Mouse (Mus musculus): Measurements from ENCODE around the gene Psmf1.

The Psmf1 gene

GRCm38 (mm10) chr2:151743845-151744244 is at the start of gene Psmf1:
Gene Psmf1, minus strand, starts transcription at chr2:151744186.
- no peak for DNase-seq (ENCODE audit: extremely low read depth, insufficient read length, low spot score)

- DNase-seq (ENCODE audit: extremely low read depth, insufficient read length, low spot score), result no peak
These were observed 47.2 kb upstream of the Psmf1 start for GRCm38 (mm10) chr2:151791156-151791555.

GRCm38 (mm10) chr2:151790169-151790568 is 46.2 kb upstream of the Psmf1 start:
- no peak for DNase-seq (ENCODE audit: extremely low read depth, insufficient read length, low spot score)

DNA sequence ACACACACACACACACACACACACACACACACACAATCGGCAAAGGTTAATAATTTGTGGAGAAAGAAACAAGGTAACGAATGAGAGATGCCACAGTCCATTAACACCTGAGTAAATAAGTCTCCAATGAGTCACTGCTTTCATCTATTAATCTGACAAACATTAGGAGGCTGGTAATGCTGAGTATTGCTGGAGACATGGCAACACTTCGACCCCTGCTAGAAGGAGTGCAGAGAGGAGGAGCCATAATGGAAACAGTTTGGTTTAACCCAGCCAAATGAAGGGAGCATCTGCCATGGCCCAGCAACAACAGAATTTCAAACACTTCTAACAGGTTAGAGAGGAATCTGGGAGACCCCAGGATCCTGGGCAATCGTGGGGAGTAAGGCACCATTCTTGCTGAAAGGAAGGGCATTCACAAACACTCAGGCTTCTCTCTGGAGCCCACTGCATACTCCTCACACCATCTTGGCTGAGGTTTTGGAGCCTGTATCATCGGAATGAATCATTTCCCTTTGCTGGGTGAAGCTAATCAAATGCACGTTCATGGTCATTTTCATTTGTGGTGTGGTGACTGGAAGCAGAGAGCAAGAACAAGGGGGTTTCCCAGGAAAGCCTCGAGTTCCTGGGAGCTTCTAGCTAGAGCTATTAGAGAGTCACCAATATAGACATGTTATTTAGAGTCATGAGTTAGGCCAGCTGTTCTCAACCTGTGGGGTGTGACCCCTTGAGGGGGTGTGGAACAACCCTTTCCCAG is 44.4 kb upstream of the Psmf1 start:
- DNase-seq (ENCODE audit: extremely low read depth, insufficient read length, low spot score), result no peak

DNA sequence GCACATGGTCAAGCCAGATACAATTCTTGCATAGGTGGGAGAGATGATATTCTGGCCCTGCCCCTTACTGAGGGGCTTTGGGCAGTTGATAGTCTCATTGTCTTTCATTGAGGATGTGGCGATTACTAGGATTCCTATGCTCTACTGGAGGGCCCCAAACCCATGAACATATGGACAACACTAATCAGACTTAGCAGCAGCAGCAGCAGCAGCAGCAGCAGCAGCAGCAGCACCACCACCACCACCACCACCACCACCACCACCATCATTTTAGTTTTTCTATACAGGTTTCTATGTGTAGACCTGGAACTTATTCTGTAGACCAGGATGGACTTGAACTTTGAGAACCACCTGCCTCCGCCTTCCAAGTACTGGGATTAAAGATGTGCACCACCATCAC is 39.5 kb upstream of the Psmf1 start:
- DNase-seq (ENCODE audit: extremely low read depth, insufficient read length, low spot score), result no peak

- DNase-seq (ENCODE audit: extremely low read depth, insufficient read length, low spot score), result no peak
These were observed 33.4 kb upstream of the Psmf1 start for GRCm38 (mm10) chr2:151777366-151777765.

GRCm38 (mm10) chr2:151773476-151773875 is 29.5 kb upstream of the Psmf1 start:
- DNase-seq (ENCODE audit: extremely low read depth, insufficient read length, low spot score), result no peak

- DNase-seq (ENCODE audit: extremely low read depth, insufficient read length, low spot score), result no peak
These were observed 28.2 kb upstream of the Psmf1 start for GRCm38 (mm10) chr2:151772169-151772568.

DNA sequence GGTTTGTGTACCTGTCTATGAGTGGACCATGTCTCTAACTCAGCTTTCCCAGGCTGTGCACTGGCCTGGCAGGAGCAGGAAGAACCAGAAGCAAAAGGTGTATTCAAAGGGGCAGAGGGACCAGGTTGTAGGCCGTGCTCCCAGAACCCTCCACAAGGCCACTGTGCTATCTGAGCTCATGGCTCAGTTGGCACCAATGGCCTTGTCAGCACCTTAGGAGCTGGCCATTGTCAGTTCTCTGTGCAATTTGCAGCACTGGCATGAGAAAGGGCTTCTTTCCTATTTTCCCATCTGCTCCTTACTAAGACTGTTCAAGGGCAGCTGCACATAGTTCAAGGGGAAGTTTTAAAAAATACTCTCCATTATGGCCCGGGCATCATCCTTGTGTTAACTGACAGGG is 20.6 kb upstream of the Psmf1 start:
- DNase-seq (ENCODE audit: extremely low read depth, insufficient read length, low spot score), result no peak

GRCm38 (mm10) chr2:151758806-151759353 is 14.9 kb upstream of the Psmf1 start:
- no peak for DNase-seq (ENCODE audit: extremely low read depth, insufficient read length, low spot score)

- DNase-seq (ENCODE audit: extremely low read depth, insufficient read length, low spot score), result no peak
These were observed 13.5 kb upstream of the Psmf1 start for GRCm38 (mm10) chr2:151757451-151757850.

GRCm38 (mm10) chr2:151756277-151757061 is 12.5 kb upstream of the Psmf1 start:
- DNase-seq (ENCODE audit: extremely low read depth, insufficient read length, low spot score), result no peak

GRCm38 (mm10) chr2:151751330-151751729 is 7.3 kb upstream of the Psmf1 start:
- no peak for DNase-seq (ENCODE audit: extremely low read depth, insufficient read length, low spot score)

- DNase-seq (ENCODE audit: extremely low read depth, insufficient read length, low spot score), result peak; percentile 30
These were observed 4.1 kb upstream of the Psmf1 start for GRCm38 (mm10) chr2:151747847-151748705.

- no peak for DNase-seq (ENCODE audit: extremely low read depth, insufficient read length, low spot score)
These were observed 921 bp downstream of the Psmf1 start for GRCm38 (mm10) chr2:151742850-151743679.

GRCm38 (mm10) chr2:151742084-151742483 is 1.9 kb downstream of the Psmf1 start:
- no peak for DNase-seq (ENCODE audit: extremely low read depth, insufficient read length, low spot score)

- DNase-seq (ENCODE audit: extremely low read depth, insufficient read length, low spot score), result peak; percentile 86
These were observed 3.1 kb downstream of the Psmf1 start for GRCm38 (mm10) chr2:151740741-151741526.

- no peak for DNase-seq (ENCODE audit: extremely low read depth, insufficient read length, low spot score)
These were observed 4.5 kb downstream of the Psmf1 start for GRCm38 (mm10) chr2:151739505-151739904.

- DNase-seq (ENCODE audit: extremely low read depth, insufficient read length, low spot score), result no peak
These were observed 4.9 kb downstream of the Psmf1 start for GRCm38 (mm10) chr2:151739081-151739480.

All from 3134 (cell line).